Mouse (Mus musculus) thymus, adult 2 months (tissue): ENCODE measurements around the gene Rubcn.

ENCODE experiments used
- CTCF ChIP-seq: fragments of 200-500 bp; IDR thresholded peaks from 2 replicates; pipeline ENCODE4 v1.5.1; 2012; ENCODE audit warnings: mild to moderate bottlenecking, control low read depth, low read length, moderate library complexity, borderline replicate concordance; ENCODE audit not compliant: control insufficient read depth, poor library complexity, insufficient read depth; ENCODE audit errors: extremely low read depth
- POLR2A ChIP-seq: fragments of 200-500 bp; IDR thresholded peaks from 2 replicates; pipeline ENCODE4 v1.6.1; 2012; ENCODE audit warnings: mild to moderate bottlenecking, low read length, control low read depth, moderate library complexity; ENCODE audit not compliant: control insufficient read depth, poor library complexity, insufficient read depth; ENCODE audit errors: extremely low read depth

- TF ChIP-seq CTCF (no peak), POLR2A (no peak)
These were observed 55.7 kb downstream of the Rubcn start for GRCm38 (mm10) chr16:32821772-32822449.
